ENCODE assay signal across 8 mouse cellular contexts in genomic region chr19:4810309-4810708, GRCm38 (mm10). TPM values are rescaled to one million over a fixed set of nuclear protein-coding genes. Genes with fewer than 3 reads are reported as not detected.
DNase-seq lines count a peak whose midpoint lies in the region; ATAC-seq and TF ChIP-seq lines count a peak whose summit lies in the region.

No protein-coding gene starts in this region.

- no peaks in the 10 kb centered on the region for H3K36me3 ChIP-seq in kidney, postnatal 0 days (ENCODE audit: insufficient read depth, low read length)
- no peaks in the 10 kb centered on the region for H3K36me3 ChIP-seq in hindbrain, embryonic 16.5 days (ENCODE audit: control insufficient read depth, insufficient read depth, low read length)
- no peaks in the 10 kb centered on the region for H3K36me3 ChIP-seq in myocyte (ENCODE audit: control insufficient read depth, insufficient read depth)

- WGBS in kidney, postnatal 0 days, result under 1% methylated on average over 14 of the region's 14 CpGs
- WGBS in hindbrain, embryonic 16.5 days, result under 1% methylated on average over 14 of the region's 14 CpGs

- H3K4me3 ChIP-seq in kidney, postnatal 0 days (replicated peaks; ENCODE audit: low read depth, low read length), result peak overlapping the region; percentile 60
- peak overlapping the region; percentile 93 for H3K4me3 ChIP-seq in hindbrain, embryonic 16.5 days (ENCODE audit: low read length)
- peak overlapping the region; percentile 90 for H3K4me3 ChIP-seq in myocyte

- no peaks in the 10 kb centered on the region for H3K27me3 ChIP-seq in kidney, postnatal 0 days (ENCODE audit: insufficient read depth, low read length)
- H3K27me3 ChIP-seq in hindbrain, embryonic 16.5 days (replicated peaks; ENCODE audit: control insufficient read depth, insufficient read depth, low read length), result no peaks in the 10 kb centered on the region
- H3K27me3 ChIP-seq in myocyte (ENCODE audit: control insufficient read depth, insufficient read depth, insufficient read length), result no peaks in the 10 kb centered on the region

- H3K4me2 ChIP-seq in kidney, postnatal 0 days (ENCODE audit: low read length), result peak overlapping the region; percentile 91
- peak overlapping the region; percentile 94 for H3K4me2 ChIP-seq in hindbrain, embryonic 16.5 days (ENCODE audit: low read length)
- peak overlapping the region; percentile 92 for H3K4me2 ChIP-seq in myocyte (ENCODE audit: low read depth)

- no peak for DNase-seq in kidney, postnatal 0 days (ENCODE audit: low spot score)
- DNase-seq in kidney, postnatal 10 days, result no peak
- peak; percentile 44 for DNase-seq in brain, embryonic 14.5 days (ENCODE audit: low read depth)
- DNase-seq in B cell, adult 2 months, result no peak
- DNase-seq in spleen, adult 12 weeks (ENCODE audit: low spot score), result no peak
- no peak for DNase-seq in cerebellum, adult 9-10 months

- peaks cover 59% of the 10 kb centered on the region for H3K79me2 ChIP-seq in myocyte (ENCODE audit: control insufficient read depth, insufficient read depth)

- TF ChIP-seq POLR2A in brain, embryonic 14.5 days (IDR thresholded peaks at IDR 0.05; ENCODE audit: borderline replicate concordance, extremely low read depth, insufficient read depth, insufficient read length, poor library complexity, severe bottlenecking), result no peak
- TF ChIP-seq POLR2A in myocyte (IDR thresholded peaks at IDR 0.05; ENCODE audit: insufficient read length, low read depth), result no peak

- peak overlapping the region; percentile 78 for H3K9ac ChIP-seq in kidney, postnatal 0 days (ENCODE audit: low read depth, low read length)
- peak overlapping the region; percentile 71 for H3K9ac ChIP-seq in hindbrain, embryonic 16.5 days (ENCODE audit: low read depth, low read length)

- no peak for TF ChIP-seq CTCF in kidney, postnatal 0 days (IDR thresholded peaks at IDR 0.05; ENCODE audit: low read depth)
- no peak for TF ChIP-seq CTCF in brain, embryonic 14.5 days (IDR thresholded peaks at IDR 0.05; ENCODE audit: borderline replicate concordance, extremely low read depth, insufficient read depth, insufficient read length)

- H3K9me3 ChIP-seq in kidney, postnatal 0 days (replicated peaks; ENCODE audit: low read length), result no peaks in the 10 kb centered on the region
- H3K9me3 ChIP-seq in hindbrain, embryonic 16.5 days (ENCODE audit: control insufficient read depth, low read length), result no peaks in the 10 kb centered on the region

- ATAC-seq in kidney, postnatal 0 days (replicated peaks; ENCODE audit: low FRiP score, low read depth), result no peak
- ATAC-seq in hindbrain, embryonic 16.5 days, result no peak

- H3K27ac ChIP-seq in kidney, postnatal 0 days, result peak overlapping the region; percentile 96
- peak overlapping the region; percentile 97 for H3K27ac ChIP-seq in hindbrain, embryonic 16.5 days (ENCODE audit: low read depth, low read length)

- H3K4me1 ChIP-seq in kidney, postnatal 0 days (replicated peaks; ENCODE audit: insufficient read depth, low read length), result peaks cover 10% of the 10 kb centered on the region; the same call in 1 of the 2 replicates
- H3K4me1 ChIP-seq in hindbrain, embryonic 16.5 days (ENCODE audit: control insufficient read depth, insufficient read depth, low read depth, low read length), result peaks cover 17% of the 10 kb centered on the region

- H3ac ChIP-seq in myocyte (ENCODE audit: control insufficient read depth, insufficient read length), result peak overlapping the region; percentile 40

TF ChIP-seq in myocyte, 11 proteins besides CTCF, POLR2A, EP300 and RAD21:
- no peak for TF ChIP-seq MAX (IDR thresholded peaks at IDR 0.05; ENCODE audit: low read depth)
- TF ChIP-seq E2F4 (IDR thresholded peaks at IDR 0.05; ENCODE audit: insufficient read depth), result no peak
- TF ChIP-seq MYOD1 (IDR thresholded peaks at IDR 0.05; ENCODE audit: control insufficient read depth in 1 of 3, insufficient read length in 2 of 3, low read depth in 2 of 3), result no peak
- no peak for TF ChIP-seq POLR2AphosphoS2 (IDR thresholded peaks at IDR 0.05; ENCODE audit: insufficient read length, low read depth)
- no peak for TF ChIP-seq USF1 (IDR thresholded peaks at IDR 0.05; ENCODE audit: low read depth)
- no peak for TF ChIP-seq SRF (IDR thresholded peaks at IDR 0.05; ENCODE audit: control insufficient read depth, insufficient read length, low read depth)
- no peak for TF ChIP-seq MYOG (IDR thresholded peaks at IDR 0.05; ENCODE audit: control insufficient read depth in 1 of 3, insufficient read depth in 1 of 3, insufficient read length in 2 of 3, low read depth in 2 of 3)
- no peak for TF ChIP-seq REST (IDR thresholded peaks at IDR 0.05; ENCODE audit: insufficient read depth, insufficient read length)
- no peak for TF ChIP-seq TCF12 (IDR thresholded peaks at IDR 0.05; ENCODE audit: insufficient read depth, poor library complexity, severe bottlenecking)
- TF ChIP-seq TCF3 (IDR thresholded peaks at IDR 0.05; ENCODE audit: insufficient read length, low read depth), result no peak
- TF ChIP-seq CEBPB (IDR thresholded peaks at IDR 0.05; ENCODE audit: insufficient read depth, poor library complexity, severe bottlenecking), result no peak

RNA-seq across cellular contexts. Expression of gene Gm21992, which starts 1.1 kb away (rescaled TPM):
- 24.4 and 27.3 TPM in 2 replicates for polyA plus RNA-seq in kidney, postnatal 0 days (2015; fragmentation: Nextera tagmentation; extraction: Ambion mirVana)
- polyA plus RNA-seq in brain, embryonic 14.5 days (2012; rRNA removed), result 28.7 and 57.0 TPM in 2 replicates
- 21.3 and 24.2 TPM in 2 replicates for polyA plus RNA-seq in hindbrain, embryonic 16.5 days (2015; fragmentation: Nextera tagmentation; extraction: Ambion mirVana)
- 8.1 TPM for polyA plus RNA-seq in myocyte (2012; fragmentation: generic; extraction: Trizol)

RNA-seq across cellular contexts. Expression of gene Rbm14, which starts 1.1 kb away (rescaled TPM):
- polyA plus RNA-seq in kidney, postnatal 0 days (2015; fragmentation: Nextera tagmentation; extraction: Ambion mirVana), result 43.8 and 48.8 TPM in 2 replicates
- 70.7 and 85.4 TPM in 2 replicates for polyA plus RNA-seq in brain, embryonic 14.5 days (2012; rRNA removed)
- polyA plus RNA-seq in hindbrain, embryonic 16.5 days (2015; fragmentation: Nextera tagmentation; extraction: Ambion mirVana), result 59.5 and 65.0 TPM in 2 replicates
- polyA plus RNA-seq in myocyte (2012; fragmentation: generic; extraction: Trizol), result 46.8 TPM

RNA-seq across cellular contexts. Expression of gene Rbm4, which starts 16.6 kb away (rescaled TPM):
- 39.2 and 40.8 TPM in 2 replicates for polyA plus RNA-seq in kidney, postnatal 0 days (2015; fragmentation: Nextera tagmentation; extraction: Ambion mirVana)
- 146 and 173 TPM in 2 replicates for polyA plus RNA-seq in brain, embryonic 14.5 days (2012; rRNA removed)
- 67.2 and 73.6 TPM in 2 replicates for polyA plus RNA-seq in hindbrain, embryonic 16.5 days (2015; fragmentation: Nextera tagmentation; extraction: Ambion mirVana)
- 66.4 TPM for polyA plus RNA-seq in myocyte (2012; fragmentation: generic; extraction: Trizol)

RNA-seq across cellular contexts. Expression of gene Ccs, which starts 28.8 kb away (rescaled TPM):
- 72.9 and 82.1 TPM in 2 replicates for polyA plus RNA-seq in kidney, postnatal 0 days (2015; fragmentation: Nextera tagmentation; extraction: Ambion mirVana)
- polyA plus RNA-seq in brain, embryonic 14.5 days (2012; rRNA removed), result 42.3 and 45.1 TPM in 2 replicates
- 38.4 and 43.0 TPM in 2 replicates for polyA plus RNA-seq in hindbrain, embryonic 16.5 days (2015; fragmentation: Nextera tagmentation; extraction: Ambion mirVana)
- 40.4 TPM for polyA plus RNA-seq in myocyte (2012; fragmentation: generic; extraction: Trizol)

RNA-seq across cellular contexts. Expression of gene Ccdc87, which starts 28.9 kb away (rescaled TPM):
- 0.04 TPM in 1 of 2 replicates, not detected in the other for polyA plus RNA-seq in kidney, postnatal 0 days (2015; fragmentation: Nextera tagmentation; extraction: Ambion mirVana)
- 0.30 and 0.62 TPM in 2 replicates for polyA plus RNA-seq in brain, embryonic 14.5 days (2012; rRNA removed)
- 0.57 and 0.74 TPM in 2 replicates for polyA plus RNA-seq in hindbrain, embryonic 16.5 days (2015; fragmentation: Nextera tagmentation; extraction: Ambion mirVana)
- polyA plus RNA-seq in myocyte (2012; fragmentation: generic; extraction: Trizol), result 0.04 TPM
